Mouse (Mus musculus) kidney, postnatal 25 days (tissue): ENCODE data around the gene Tmem221.
A peak's percentile ranks its signal among the peaks of the same experiment; 100 is the strongest.

ENCODE experiments used
- DNase-seq, 2 experiments: peaks; one replicate each; pipeline ENCODE4 v3.0.0; 2021; ENCODE audit warnings: mixed read lengths in 2 of 2

The Tmem221 gene

DNA sequence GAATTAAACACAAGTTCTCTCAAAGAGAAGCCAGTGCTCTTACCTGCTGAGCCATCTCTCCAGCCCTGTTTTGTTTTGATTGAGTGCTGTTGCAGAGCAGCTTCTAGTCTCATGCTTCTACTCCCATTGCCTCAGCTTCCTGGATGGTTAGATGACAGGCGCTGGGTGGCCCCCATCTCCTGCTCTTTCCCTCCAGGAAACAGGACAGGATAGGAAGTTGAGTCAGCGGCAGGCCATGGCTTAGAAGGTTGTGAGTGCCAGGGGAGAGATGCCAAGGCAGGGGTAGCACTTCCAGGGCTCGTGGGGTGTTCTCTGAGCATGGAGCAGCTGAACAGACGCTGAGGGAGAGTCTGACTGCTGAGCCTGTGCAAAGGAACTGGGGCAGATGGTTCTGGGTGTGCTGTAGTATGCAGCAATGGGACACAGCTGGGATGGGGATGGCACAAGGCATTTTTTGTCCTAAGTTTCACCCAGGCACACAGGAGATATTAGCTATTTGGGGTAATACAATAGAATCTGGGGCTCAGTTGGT, 19.3 kb upstream of the Tmem221 start:
- DNase-seq, result no peak

DNA sequence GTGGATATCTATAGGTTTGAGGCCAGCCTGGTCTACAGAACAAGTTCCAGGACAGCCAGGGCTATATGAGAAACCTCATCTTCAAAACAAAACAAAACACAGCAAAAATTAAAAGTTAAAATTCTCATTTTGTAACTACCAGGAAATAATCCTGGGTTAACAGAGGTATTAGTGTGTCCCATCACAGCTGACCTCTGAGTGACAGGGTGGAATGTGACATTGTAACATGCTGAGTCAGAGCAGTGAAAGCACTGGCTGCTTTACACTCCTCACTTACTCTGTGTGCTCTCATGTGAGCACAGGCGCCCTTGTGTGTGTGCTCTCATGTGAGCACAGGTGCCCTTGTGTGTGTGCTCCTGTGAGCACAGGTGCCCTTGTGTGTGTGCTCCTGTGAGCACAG, 16.3 kb upstream of the Tmem221 start:
- no peak for DNase-seq

DNA sequence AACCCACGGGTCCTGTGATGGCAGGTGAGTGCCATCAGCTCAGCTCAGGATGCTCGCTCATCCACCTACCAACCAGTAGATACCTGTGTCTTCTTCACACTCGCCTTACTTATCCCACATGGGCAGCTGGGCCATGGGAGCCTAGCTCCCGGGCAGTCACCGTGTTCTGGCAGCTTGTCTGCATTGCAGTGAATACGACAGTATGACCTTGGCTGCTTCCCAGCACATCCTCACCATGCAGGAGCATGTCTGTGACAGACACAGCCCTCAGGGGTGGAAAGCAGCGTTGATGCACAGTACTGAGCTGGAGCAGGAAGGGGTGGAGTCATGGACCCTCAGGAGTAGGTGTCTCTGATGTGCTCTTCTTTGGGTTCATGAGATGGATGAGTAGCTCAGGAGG, 15.8 kb upstream of the Tmem221 start:
- no peak for DNase-seq

DNA sequence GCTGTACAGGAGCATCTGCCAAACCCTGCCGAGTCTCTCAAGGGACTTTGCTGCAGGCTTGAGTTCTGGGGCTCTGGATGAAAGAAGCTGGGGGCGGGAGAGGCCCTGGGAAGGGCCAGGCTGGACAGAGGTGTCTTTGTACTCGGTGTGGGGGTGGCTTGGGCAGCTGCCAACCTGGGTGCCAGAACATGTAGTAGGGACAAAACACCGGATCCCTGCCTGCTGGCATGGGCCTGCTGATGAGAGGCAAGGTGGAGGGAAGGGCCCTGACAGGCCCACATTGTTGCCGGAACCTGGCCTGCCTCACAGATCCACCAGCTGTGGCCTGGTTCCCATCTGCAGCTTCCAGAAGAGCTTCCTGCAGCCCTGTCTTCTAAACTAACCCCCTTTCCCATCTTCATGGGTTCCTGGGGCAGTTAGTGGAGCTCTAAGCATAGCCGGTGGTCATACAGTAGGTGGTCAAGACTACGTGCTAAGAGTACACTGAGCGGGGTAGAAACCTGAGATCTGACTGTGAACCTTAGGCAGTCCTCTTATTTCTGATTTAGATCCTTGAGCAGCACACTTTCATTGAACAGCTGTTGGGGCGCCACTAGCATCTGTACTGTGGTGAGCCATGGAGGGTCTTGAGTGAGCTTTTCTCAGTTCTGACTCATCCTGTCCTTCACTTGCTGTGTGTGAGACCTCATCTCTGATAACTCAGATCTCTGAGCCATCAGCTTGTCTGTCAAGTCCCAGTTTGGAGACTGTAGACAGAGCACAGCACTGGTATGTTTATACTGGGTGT, 14.4 kb upstream of the Tmem221 start:
- peak; percentile 80 to 91 for DNase-seq

DNA sequence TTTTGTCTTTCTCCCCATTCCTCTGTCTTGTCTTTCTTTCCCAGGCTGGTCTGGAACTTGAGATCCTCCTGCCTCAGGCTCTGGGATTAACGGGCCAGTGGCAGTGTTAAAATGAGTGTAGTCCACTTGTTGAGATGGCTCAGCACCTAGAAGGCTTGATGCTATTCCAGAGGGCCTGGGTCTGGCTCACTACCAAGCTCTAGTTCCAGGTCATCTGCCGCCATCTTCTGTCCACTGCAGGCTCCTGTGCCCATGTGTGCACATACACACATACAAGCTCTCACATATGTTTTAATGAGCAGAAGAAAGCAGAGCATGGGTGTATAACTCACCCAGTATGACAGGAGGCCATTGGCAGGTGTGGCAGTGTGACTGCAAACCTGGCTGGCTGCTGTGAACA, 13.4 kb upstream of the Tmem221 start:
- no peak for DNase-seq

DNA sequence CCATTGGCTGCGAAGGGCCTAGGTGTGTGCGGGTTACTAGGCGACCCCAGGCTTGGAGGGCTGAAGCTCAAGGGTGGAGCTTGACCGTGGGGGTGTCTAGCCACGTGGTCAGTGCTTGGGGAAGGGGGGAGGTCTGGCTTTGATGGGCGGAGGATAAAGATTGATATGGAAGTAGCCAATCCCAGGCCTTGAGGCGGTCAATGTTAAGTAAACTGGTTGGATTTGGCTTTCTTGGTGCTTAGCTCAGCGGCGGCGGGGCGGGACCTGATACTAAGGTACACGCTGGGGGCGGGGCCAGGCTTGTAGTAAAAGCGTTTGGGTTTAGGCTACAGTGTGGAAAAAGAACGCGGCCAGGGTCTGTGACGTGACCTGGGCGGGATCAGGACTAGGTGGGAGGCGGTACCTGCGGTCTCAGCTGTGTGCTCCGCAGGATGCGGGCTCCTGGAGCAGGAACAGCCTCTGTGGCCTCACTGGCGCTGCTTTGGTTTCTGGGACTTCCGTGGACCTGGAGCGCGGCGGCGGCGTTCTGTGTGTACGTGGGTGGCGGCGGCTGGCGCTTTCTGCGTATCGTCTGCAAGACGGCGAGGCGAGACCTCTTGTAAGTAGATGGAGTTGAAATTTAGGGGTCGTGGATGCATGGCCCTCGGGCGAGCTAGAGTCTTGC, 11.8 kb upstream of the Tmem221 start:
- peak; percentile 99 for DNase-seq

DNA sequence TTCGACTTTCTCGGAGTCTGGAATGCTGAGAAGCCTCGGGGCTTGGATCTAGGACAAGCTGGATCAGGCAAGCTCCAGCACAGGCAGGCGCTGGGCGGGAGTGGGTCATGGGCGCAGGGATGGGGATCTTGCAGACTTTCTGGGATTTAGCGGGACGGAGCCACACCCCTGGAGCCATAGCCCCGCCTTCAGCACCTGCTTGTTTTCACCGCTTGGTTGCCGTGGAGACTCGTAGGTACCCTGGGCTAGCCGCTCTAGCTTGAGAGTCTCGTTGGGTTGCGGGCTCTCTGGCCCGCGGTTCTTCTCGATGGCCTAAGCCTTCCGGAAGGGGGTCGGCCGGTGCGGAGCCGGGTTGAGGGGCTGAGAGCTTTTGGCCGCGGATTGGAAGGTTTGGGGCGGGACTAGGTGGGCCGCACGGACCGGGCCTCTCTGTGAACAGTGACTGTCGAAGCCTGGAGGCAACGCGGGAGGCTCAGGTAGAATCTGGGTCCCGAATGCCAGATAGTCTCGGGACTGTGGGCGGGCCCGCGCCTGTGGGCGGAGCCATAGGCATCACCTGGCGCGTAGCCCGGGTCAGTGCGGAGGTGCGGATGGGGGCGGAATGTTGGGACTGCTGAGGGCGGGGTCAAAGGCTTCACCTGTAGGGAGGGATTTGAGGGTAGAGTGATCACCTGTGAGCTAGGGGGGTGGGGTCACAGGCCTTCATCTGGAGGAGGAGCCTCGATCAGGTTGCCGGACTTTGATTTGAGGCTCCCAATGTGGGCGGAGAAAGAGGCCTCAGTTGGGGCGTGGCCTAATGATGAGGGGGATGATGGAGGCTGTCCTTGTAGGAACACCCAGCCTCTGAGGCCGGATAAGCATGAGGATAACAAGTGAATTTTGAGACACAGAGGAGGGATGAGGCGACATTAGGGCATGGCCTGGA, 11.0 kb upstream of the Tmem221 start:
- DNase-seq, result peak; percentile 95 to 98

DNA sequence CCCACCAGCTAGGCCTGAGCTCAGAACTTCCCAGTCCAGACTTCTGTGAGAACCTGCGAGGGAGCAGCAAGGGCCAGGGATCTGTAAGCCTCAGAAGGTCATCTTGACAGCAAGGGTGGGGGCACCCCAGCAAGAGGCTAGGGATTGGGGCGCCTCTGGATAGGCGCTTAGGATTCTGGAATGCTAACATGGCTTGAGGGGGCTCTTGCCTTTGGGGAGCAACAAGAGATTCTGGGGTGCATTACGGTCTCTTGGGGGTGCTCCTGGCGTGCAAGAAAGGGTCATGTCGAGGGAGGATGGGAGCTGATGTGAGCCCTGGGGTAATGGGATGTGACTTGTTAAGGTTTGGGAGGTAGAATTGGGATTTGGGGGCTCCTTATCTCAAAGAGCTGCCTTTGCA, 10.3 kb upstream of the Tmem221 start:
- DNase-seq, result no peak

DNA sequence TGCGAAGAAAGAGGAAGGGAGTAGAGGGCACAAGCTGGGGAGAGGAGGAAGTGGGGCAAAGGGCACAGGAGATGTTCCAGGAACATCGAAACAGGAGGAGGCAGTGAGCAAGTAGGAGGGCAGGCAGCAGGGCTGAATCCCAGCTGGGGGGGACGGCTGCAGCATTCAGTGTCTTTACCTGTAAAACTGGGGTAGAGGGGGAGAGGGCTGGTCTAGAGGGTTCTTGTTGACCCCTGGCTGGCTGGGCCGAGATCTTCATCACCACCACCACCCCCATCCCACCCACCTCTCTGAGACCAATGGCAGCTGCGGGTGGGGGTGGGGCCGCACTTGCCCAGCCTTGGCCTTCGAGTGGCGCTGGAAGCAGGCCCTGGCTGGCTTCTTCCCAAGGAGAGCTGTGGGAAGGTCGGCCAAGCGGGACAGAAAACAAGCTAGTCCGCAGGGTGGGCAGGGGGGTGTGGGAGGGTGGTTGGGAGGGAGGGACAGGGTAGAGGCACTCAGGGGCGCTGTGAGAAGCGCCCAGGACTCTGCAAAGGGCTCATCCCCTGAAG, 9.8 kb upstream of the Tmem221 start, which contains the start of gene Slc27a1:
Gene Slc27a1 (plus strand): TSS at position 496 of the 551 bp plus-strand sequence.
- peak; percentile 91 to 96 for DNase-seq

DNA sequence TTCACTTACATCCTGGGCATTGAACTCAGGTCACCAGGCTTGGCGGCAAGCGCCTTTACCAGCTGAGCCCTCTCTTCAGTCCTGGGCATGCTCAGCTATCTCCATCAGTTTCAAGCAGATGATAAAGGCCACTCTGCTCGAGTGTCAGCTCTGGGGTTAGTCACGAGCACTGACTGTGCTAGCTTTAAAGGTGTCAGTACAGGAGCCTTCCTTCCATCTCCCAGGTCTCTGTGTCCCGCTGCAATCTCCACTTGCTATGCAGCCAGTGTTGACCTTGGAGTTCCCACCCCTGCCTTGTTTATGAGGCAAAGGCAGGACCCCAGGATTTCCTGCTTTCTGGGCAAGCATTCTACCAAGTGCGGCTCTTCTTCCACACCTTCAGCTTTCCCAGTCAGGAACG, 8.9 kb upstream of the Tmem221 start:
- DNase-seq, result no peak

DNA sequence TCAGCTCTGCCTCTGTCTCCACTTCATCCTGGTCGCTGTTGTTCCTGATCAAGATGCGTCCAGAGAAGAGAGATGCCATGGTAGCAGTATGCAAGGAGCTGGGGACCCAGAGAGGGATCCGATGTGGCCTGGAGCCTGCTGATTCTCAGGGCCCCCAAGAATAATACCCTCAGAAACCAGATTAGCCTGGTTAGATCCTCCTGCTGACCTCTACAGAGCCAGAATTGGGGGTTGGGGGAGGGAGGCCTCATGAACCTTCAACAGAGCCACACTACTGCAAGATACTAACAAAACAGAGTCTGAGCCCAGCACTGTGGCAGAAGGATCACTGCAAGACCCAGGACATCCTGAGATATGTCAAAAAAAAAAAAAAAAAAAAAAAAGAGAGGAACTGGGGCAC, 7.8 kb upstream of the Tmem221 start, which contains the start of gene Nxnl1:
Gene Nxnl1 (minus strand): TSS at position 101 of the 400 bp plus-strand sequence.
- no peak for DNase-seq

DNA sequence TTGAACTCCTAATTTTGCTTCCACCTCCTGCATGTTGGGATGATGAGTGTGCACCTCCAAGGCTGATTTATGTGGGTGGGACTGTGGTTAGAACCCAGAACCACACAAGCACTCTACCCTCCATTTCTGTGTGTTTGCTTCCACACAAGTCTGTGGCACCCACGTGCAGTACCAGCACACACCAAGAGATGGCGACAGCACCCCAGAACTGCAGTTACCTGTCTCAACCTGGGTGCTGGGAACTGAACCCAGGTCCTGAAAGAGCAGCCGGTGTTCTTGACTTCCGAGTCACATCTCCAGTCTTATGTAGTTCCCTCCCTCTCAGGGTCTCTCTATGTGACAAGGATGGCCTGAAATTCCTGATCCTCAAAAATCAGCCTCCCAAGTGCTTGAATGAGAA, 5.3 kb upstream of the Tmem221 start:
- DNase-seq, result no peak

DNA sequence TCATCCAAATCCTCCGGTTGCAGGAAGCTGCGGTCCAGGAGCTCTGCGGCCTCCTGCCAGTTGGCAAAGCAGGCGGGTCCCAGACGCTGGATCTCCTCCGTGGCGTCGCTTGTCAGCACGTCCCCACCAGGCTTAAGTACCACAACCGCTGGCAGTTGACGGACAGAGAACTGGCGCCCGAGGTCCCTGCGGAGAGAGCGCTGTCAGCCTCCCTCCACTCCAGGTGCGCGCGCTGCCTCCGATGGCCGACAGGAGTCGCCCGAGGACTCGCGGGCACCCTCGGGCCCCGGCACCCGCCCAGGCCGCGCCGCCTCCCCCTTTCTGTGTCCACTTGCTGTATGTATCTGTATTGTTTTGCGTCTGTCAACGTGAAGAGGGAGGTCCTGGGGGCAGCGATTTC, 4.1 kb upstream of the Tmem221 start:
- DNase-seq, result peak; percentile 88 to 89

DNA sequence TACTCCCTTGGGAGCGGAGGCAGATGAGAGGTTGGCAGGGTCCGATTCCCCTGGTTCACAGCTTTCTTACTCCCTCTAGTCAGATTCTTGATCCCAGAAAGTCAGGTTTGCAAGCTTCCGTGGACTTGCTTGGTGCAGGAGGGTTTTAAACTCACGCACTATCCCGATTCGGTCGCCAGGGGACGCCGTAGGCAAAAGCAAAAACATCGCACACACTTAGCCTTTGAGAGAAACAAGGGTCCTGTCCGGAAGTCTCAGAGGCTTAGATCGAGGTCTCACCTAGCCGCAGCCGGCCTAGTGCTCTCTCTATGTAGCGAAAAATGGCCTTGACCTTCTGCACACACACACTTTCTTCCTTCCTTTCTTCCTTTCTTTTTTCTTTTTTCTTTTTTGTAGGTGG, 2.7 kb upstream of the Tmem221 start:
- DNase-seq, result peak; percentile 69

DNA sequence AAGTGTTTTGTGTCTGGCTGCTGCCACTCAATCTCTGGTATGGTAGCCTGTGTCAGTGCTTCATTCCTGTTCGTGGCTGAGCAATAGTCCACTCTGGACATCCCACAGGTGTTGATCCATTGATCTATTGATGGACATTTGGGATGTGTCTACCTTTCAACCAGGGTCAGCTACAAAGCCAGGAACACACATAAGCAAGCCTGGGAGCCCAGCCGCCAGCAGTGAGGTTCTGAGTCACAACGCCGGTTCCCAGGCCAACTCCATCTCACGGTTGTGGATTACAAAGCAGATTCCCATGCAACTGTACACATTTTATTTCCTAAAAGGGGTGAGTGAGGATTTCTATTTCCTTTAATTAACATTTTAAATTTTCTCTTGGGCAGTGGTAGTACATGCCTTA, 2.1 kb upstream of the Tmem221 start:
- no peak for DNase-seq

DNA sequence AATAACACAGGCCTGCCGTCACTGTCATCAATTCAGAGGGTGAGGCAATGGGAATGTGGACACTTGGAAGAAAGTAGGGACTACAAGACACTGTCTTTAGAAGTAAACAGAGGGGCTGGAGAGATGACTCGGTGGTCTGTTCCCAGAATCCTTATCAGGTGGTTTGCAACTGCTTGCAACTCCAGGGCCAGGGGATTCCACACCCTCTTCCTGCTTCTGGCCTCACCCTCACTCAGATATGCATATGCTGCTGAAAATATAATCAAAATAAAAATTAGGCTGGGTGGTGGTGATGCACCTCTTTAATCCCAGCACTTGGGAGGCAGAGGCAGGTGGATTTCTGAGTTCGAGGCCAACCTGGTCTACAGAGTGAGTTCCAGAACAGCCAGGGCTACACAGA, 1.4 kb upstream of the Tmem221 start:
- DNase-seq, result no peak

DNA sequence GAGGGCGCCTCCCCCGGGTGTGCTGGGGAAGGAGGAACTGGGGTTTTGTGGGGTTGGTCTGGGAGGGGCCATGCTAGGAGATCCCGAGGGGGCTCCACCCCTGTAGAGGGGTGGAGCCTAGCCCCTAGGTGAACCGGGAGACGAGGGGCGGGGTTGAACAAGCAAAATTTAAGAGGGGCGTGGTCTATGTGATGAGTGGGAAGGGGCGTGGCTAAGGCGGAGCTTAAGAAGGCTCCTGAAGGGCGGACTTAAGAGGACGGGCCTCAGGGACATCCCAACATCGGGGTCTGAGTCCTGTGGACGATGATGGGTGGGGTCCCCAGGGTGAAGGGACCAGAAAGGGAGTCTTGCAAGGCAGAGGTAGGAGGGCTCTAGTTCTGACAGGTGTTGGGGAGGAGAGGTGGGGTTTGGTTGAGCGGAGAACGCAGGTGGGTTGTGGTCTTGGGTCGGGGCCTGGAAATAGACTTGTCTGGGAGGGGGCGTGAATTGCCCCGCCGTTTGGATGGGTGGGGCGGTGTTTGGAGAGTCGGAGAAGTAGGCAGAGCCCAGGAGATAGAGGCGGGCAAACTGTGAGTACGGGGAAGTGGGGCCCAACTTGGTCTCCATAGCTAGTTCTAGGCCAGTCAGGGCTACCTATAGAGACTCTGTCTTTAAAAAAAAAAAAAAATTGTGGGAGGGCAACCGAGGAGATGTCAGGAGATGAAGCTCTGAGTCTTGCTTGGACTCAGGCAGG, 453 bp upstream of the Tmem221 start:
- DNase-seq, result peak; percentile 90 to 91

DNA sequence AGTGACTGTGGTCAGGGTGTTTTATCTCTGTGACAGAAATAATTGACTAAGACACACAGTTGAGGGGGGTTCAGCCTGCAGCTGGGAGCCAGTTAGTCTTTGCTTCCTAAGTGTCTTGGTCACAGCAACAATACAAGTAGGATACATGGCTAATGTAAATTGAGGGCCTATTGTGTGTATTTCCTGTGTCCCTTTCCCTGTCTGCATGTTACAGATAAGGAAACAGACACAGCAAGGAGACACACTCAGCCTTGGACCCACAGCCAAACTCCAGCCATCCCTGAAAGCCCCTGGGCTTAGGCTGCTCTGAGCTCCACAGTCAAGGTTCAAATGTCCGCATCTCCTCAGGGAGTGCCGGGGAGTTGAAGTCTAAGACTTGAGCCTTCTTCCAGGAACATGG, 4.0 kb downstream of the Tmem221 start:
- no peak for DNase-seq

DNA sequence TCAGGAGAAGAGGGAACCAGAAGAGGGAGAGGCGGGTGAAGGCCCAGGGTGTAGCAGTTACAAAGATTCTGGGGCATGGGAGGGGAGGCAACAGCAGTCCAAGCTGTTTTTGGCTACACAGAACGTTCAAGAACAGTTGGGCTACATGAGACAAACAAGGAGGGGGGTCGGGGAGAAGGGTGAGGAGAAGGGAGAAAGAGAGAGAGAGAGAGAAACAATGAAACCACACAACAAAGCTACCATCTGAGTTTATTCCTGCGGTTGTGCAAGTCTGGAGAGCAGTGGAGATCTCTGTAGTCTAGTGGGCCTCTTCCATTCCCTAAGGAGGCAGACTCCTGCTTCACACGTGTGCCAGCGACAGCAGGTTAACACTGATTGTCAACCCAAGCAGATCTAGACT, 4.7 kb downstream of the Tmem221 start:
- DNase-seq, result no peak

DNA sequence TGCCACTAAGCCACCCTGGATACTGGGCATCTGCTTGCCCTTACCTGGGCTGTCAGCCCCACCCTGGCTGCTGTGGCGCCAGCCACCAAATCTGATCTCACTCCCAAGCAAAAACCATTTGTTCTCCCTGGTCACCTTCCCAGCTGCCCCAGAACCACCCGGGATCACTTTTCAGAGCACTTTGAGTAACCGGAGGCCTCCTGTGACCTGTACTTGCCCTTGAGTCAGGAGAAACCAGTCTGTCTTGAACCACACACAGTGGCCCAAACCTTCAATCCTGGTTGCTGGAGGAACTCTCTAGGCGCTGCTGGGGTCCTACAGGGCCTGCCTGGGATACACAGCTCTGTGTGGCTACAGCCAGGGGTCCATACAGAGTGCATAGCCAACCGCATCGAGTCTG, 5.9 kb downstream of the Tmem221 start:
- peak in 1 of 2 experiments; percentile 55 for DNase-seq

DNA sequence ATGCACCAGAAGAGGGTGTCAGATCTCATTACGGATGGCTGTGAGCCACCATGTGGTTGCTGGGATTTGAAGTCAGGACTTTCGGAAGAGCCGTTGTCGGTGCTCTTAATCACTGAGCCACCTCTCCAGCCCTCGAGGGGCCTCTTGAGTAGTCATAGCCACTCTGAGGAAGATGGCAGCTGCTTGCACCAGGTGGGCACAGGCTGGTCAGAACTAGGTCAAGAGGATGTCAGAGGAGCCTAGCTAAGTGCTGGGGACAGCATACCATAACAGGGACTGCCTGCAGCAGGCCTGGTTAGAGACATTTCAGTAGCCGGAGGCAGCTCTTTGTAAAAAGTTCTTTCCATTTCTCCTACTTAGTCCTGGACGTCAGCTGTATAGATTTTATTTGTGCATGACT, 7.9 kb downstream of the Tmem221 start:
- DNase-seq, result no peak

DNA sequence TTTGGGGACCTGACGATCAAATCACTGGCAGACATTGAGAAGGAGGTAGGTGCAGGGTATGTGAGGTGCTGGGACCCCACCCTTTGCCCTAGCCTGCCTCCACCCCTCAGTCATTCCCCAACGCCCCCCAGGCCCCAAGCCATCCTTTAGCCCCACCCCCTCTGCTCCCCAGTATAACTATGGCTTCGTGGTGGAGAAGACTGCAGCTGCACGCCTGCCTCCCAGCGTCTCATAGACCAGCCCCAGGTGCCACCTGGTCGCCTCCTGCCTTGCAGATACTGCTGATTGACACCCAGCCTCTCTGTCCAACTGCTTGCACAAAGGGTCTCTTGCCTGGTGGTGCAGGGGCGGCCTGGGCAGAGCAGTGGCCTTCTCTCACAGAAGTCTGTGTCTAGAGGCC, 11.1 kb downstream of the Tmem221 start:
- no peak for DNase-seq
